Mouse (Mus musculus) MEL (cell line): Measurements from ENCODE around the gene Ngp.

ENCODE experiments used
- CTCF ChIP-seq, 3 experiments: IDR thresholded peaks in 2 of 3; conservative IDR thresholded peaks in 1 of 3; 2 replicates each; pipeline ENCODE4 v1.5.1; 2011 to 2012; ENCODE audit warnings: low read length in 3 of 3, low read depth in 2 of 3, mild to moderate bottlenecking in 2 of 3, improper control_type of control experiment in 1 of 3, inconsistent platforms in 1 of 3, mixed read lengths in 1 of 3, moderate library complexity in 1 of 3; ENCODE audit not compliant: control insufficient read depth in 1 of 3, insufficient read depth in 1 of 3, poor library complexity in 1 of 3, severe bottlenecking in 1 of 3
- EP300 ChIP-seq, 2 experiments: IDR thresholded peaks; 2 replicates each; pipeline ENCODE4 v1.6.1; 2011; ENCODE audit warnings: improper control_type of control experiment in 2 of 2, low read length in 2 of 2, low read depth in 1 of 2, mild to moderate bottlenecking in 1 of 2
- MAFK ChIP-seq: IDR thresholded peaks from 2 replicates; pipeline ENCODE4 v1.6.1; 2011; ENCODE audit warnings: low read depth, mild to moderate bottlenecking, low read length, improper control_type of control experiment, borderline replicate concordance
- SMC3 ChIP-seq: IDR thresholded peaks from 2 replicates; pipeline ENCODE4 v1.6.1; 2011; ENCODE audit warnings: low read depth, low read length, improper control_type of control experiment

DNA sequence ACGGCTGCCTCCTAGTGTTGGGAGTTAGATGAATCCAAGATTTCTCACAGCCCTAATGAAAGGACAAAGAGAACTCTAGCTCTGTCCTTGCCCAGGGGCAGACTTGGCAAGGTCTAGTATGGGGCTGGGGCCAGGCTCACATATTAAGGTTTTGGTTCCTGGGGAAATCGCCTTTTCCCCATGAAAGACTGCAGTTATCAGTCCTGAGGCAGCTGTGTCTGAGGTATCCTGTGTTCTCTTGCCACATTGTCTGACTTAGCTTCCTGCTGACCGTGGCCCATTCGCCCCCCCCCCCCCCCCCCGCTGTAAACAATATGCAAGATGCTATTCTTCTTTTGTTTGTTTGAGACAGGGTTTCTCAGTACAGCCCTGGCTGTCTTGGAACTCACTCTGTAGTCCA is 20.5 kb downstream of the Ngp start:
- TF ChIP-seq CTCF (IDR thresholded peaks at IDR 0.05 in 2 of 3, conservative IDR thresholded peaks at IDR 0.05 in 1 of 3; ENCODE audit: control insufficient read depth in 1 of 3, insufficient read depth in 1 of 3, low read depth in 2 of 3, low read length in 3 of 3, poor library complexity in 1 of 3, severe bottlenecking in 1 of 3) (no peak), EP300 (IDR thresholded peaks at IDR 0.05; ENCODE audit: low read depth in 1 of 2, low read length in 2 of 2) (no peak), MAFK (no peak), SMC3 (no peak)
